9 mouse cellular contexts compared by ENCODE assay signal in the genomic region with DNA sequence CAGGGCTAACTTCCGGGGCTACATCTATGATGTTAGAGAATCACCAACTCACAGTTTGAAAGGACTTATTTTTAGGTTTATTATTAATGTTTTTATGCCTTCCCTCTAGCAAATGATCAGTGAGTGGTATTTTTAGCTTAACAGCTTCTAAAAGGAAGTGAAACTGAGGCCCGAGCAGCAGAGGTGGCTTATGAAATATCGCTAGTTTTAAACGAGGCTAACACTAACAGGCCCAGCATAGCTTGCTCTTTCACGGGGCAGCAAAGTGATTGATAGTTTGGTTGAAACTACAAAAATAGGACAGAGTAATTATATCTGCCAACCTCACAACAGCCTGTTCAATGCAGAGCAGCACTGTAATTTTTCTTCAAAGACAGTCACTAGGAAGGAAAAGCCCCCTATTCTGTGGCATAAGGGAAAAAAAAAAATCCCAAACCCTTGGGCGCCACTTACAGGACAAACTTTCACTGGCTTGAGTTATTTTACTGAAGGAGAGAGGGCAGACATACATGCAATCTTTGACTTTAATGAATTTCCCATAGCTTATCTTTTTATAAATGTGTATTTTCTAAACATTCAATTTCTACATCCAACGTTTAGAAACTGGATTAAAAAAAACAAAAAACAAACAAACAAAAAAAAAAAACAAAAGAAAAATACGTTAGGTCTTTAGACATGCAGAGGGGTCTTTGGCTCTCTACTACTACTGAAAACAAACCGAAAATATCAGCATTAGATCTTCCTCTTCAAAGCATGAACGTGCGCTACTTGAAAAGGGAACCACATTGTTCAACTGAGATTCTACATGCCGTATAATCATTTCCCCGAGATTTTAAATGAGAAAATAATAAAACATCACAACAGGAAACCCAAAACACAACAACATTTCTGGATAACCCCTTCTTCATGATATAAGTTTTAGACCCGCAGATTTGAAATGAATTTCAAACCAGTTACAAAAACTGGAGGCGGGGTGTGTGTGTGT. TPM values are rescaled to one million over a fixed set of nuclear protein-coding genes. Genes with fewer than 3 reads are reported as not detected.
DNase-seq lines count a peak whose midpoint lies in the region; ATAC-seq and TF ChIP-seq lines count a peak whose summit lies in the region.
"Had no signal": no experiment of that assay in that cellular context is flagged by ENCODE, and none has a peak within 500 bp of the region (broad histone marks: within the 10 kb centered on the region; RNA-seq: fewer than 3 reads in every experiment).

No protein-coding gene starts in this region.

- H3K9ac ChIP-seq in intestine, embryonic 15.5 days = peak overlapping the region; percentile 8; the same call in 1 of the 2 replicates
- H3K9ac ChIP-seq in neural tube, embryonic 15.5 days (replicated peaks) = no peak overlapping the region
- H3K9ac ChIP-seq: limb, embryonic 12.5 days had no signal

- WGBS in intestine, embryonic 15.5 days = 28% methylated on average over 15 of the region's 15 CpGs
- WGBS in neural tube, embryonic 15.5 days = 47% methylated on average over 15 of the region's 15 CpGs

- no peaks in the 10 kb centered on the region for H3K36me3 ChIP-seq in intestine, embryonic 15.5 days
- no peaks in the 10 kb centered on the region for H3K36me3 ChIP-seq in neural tube, embryonic 15.5 days
- H3K36me3 ChIP-seq: limb, embryonic 12.5 days had no signal

- peak overlapping the region; percentile 73 for H3K4me2 ChIP-seq in intestine, embryonic 15.5 days (replicated peaks)
- peak overlapping the region; percentile 78 for H3K4me2 ChIP-seq in neural tube, embryonic 15.5 days

- peak; percentile 41 to 82 for DNase-seq in adrenal gland, adult (ENCODE audit: inconsistent age in 2 of 2, low spot score in 1 of 2)
- DNase-seq in adrenal gland, postnatal 36 days = no peak
- DNase-seq in left cerebral cortex, adult 2 months (ENCODE audit: extremely low spot score in 1 of 2, low spot score in 2 of 2) = no peak
- DNase-seq in left cerebral cortex, postnatal 14 days (ENCODE audit: low spot score in 2 of 2) = no peak
- DNase-seq in cerebellum, postnatal 4 days (ENCODE audit: low spot score in 2 of 2) = no peak
- no peak for DNase-seq in gastrocnemius, postnatal 14 days

- H3K4me1 ChIP-seq in intestine, embryonic 15.5 days (replicated peaks) = peaks cover 53% of the 10 kb centered on the region
- peaks cover 63% of the 10 kb centered on the region for H3K4me1 ChIP-seq in neural tube, embryonic 15.5 days

- no peak overlapping the region for H3K4me3 ChIP-seq in left cerebral cortex, adult 2 months
- H3K4me3 ChIP-seq in intestine, embryonic 15.5 days (replicated peaks) = no peak overlapping the region
- H3K4me3 ChIP-seq in neural tube, embryonic 15.5 days (replicated peaks) = 0 out of 2 replicates have a peak overlapping the region, but pooled peaks have one; percentile 4

- no peak overlapping the region for H3K27ac ChIP-seq in left cerebral cortex, adult 2 months
- H3K27ac ChIP-seq in intestine, embryonic 15.5 days = peak overlapping the region; percentile 64
- no peak overlapping the region for H3K27ac ChIP-seq in neural tube, embryonic 15.5 days (replicated peaks)
- H3K27ac ChIP-seq: limb, embryonic 12.5 days had no signal

- peak; percentile 37 for TF ChIP-seq CTCF in left cerebral cortex, adult 2 months (IDR thresholded peaks at IDR 0.05)

- ATAC-seq in intestine, embryonic 15.5 days = no peak
- no peak for ATAC-seq in neural tube, embryonic 15.5 days (ENCODE audit: low FRiP score)

- intact Hi-C loops in left cerebral cortex, adult 2 months (cut with DNase I) = loop anchor here (5.0 kb wide), 1 partner anchor 391 kb away; no protein-coding TSS in a partner anchor
- intact Hi-C loops in left cerebral cortex, postnatal 14 days (cut with DNase I) = loop anchor here (5.0 kb wide), 1 partner anchor 101 kb away; no protein-coding TSS in a partner anchor
- intact Hi-C loops in gastrocnemius, postnatal 14 days (cut with DNase I; ENCODE audit: low total_unique reads) = no loop called here

- no peaks in the 10 kb centered on the region for H3K27me3 ChIP-seq in intestine, embryonic 15.5 days (replicated peaks)
- H3K27me3 ChIP-seq in neural tube, embryonic 15.5 days (replicated peaks) = no peaks in the 10 kb centered on the region; the same call in 1 of the 2 replicates

- H3K9me3 ChIP-seq in intestine, embryonic 15.5 days = no peaks in the 10 kb centered on the region
- H3K9me3 ChIP-seq in neural tube, embryonic 15.5 days (replicated peaks) = no peaks in the 10 kb centered on the region
- H3K9me3 ChIP-seq: limb, embryonic 12.5 days had no signal

RNA-seq across cellular contexts. Expression of gene Map3k1, which starts 2.8 kb away (rescaled TPM):
- 10 to 100 TPM; 48.2 to 56.2 TPM for total RNA-seq in adrenal gland, postnatal 36 days (2021)
- 10 to 100 TPM in 1 of 2 experiments, 1 to 10 TPM in 1; 8.8 to 11.1 TPM for total RNA-seq in left cerebral cortex, adult 2 months (2021)
- total RNA-seq in left cerebral cortex, postnatal 14 days (2021) = 10 to 100 TPM; 12.6 to 15.9 TPM
- 22.3 and 24.1 TPM in 2 replicates for polyA plus RNA-seq in intestine, embryonic 15.5 days (2015; fragmentation: Nextera tagmentation; extraction: Ambion mirVana)
- polyA plus RNA-seq in neural tube, embryonic 15.5 days (2015; fragmentation: Nextera tagmentation; extraction: Ambion mirVana) = 9.8 and 11.4 TPM in 2 replicates
- 10 to 100 TPM; 11.9 to 13.4 TPM for total RNA-seq in gastrocnemius, postnatal 14 days (2021)

Comparison
In these comparisons a context has a peak if more than half of its experiments do, and no peak if none do; other contexts are left out.
1. DNase-seq: peak in adrenal gland, adult (2 of 2); none in adrenal gland, postnatal 36 days (0 of 2), left cerebral cortex, adult 2 months (0 of 2), left cerebral cortex, postnatal 14 days (0 of 2), cerebellum, postnatal 4 days (0 of 2) and gastrocnemius, postnatal 14 days (single experiment).